Mouse (Mus musculus) megakaryocyte, embryonic 14.5 days (primary cell): ENCODE data around the gene C8g.

Experiments used
- FLI1 ChIP-seq: IDR thresholded peaks from 2 replicates; pipeline ENCODE4 v1.6.1; 2012; ENCODE audit warnings: low read length, inconsistent platforms, mixed read lengths
- GATA1 ChIP-seq: IDR thresholded peaks from 3 replicates; pipeline ENCODE4 v1.6.1; 2012; ENCODE audit warnings: mixed read lengths, low read length, inconsistent platforms, borderline replicate concordance

DNA sequence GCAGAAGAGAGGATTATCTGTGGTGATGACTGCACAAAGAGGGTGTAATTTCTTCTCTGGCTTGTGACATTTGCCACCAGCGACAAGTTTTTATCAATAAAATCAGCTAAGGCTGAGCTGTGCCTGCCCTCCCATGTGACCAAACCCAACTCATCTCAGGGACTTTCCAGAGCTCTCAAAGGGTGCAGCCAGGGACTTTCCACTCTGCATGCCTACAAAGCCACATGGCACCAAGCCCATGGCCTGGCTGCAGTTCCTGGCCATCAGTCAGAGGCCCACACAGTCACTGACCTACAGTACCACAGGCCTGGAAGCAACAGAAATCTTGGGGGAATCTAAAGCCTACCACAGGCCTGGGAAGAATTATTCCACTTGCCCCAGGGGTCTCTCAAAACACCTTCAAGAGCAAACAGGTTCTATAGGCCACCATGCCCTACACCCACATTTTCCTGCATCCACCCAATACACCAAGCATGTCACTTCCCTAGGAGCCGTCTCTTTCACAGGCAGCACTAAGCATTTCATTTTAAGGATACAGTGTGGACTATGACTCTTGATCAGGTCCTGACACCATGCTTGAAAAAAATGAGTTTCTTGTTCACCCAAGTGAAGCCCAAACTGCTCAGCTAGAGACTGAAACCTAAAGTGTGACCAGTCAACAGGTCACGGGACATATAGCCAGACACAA lies 32.8 kb upstream of the C8g start:
- TF ChIP-seq GATA1 (no peak), FLI1 (no peak)
